Mouse (Mus musculus): ENCODE data around the gene Gapvd1. TPM values are rescaled to one million over a fixed set of nuclear protein-coding genes. Genes with fewer than 3 reads are reported as not detected.
"Not testable (repeated sequence)": the region's sequence is repeated elsewhere in the genome, so short reads cannot be mapped to it uniquely, and the experiment has no call there.

Gene Gapvd1
- total RNA-seq, 2 experiments from 2014 or later: 105 to 106 TPM

GRCm38 (mm10) chr2:34773673-34774072 lies 18.6 kb upstream of the Gapvd1 start:
- intact Hi-C loops (cut with DNase I): no loop called here

GRCm38 (mm10) chr2:34772252-34773235 lies 17.5 kb upstream of the Gapvd1 start:
- intact Hi-C loops (cut with DNase I): loop anchor here (1.0 kb wide), 1 partner anchor 18 kb away; no protein-coding TSS in a partner anchor
- DNase-seq (ENCODE audit: low spot score in 2 of 2): peak; percentile 26 to 27

More at GRCm38 (mm10) chr2:34773673-34774072, 18.6 kb upstream of the Gapvd1 start:
- DNase-seq (ENCODE audit: low spot score in 2 of 2): no peak

GRCm38 (mm10) chr2:34771368-34772226 lies 16.6 kb upstream of the Gapvd1 start, which contains the start of gene Hspa5:
Gene Hspa5, plus strand, starts transcription at chr2:34771970.
- intact Hi-C loops (cut with DNase I): loop anchor here (1.0 kb wide), 1 partner anchor 17 kb away; no protein-coding TSS in a partner anchor
- peak; percentile 100 for DNase-seq (ENCODE audit: low spot score in 2 of 2)

- no peak for DNase-seq (ENCODE audit: low spot score in 2 of 2)
- intact Hi-C loops (cut with DNase I): no loop called here
These were observed 15.9 kb upstream of the Gapvd1 start for GRCm38 (mm10) chr2:34770951-34771350.

DNA sequence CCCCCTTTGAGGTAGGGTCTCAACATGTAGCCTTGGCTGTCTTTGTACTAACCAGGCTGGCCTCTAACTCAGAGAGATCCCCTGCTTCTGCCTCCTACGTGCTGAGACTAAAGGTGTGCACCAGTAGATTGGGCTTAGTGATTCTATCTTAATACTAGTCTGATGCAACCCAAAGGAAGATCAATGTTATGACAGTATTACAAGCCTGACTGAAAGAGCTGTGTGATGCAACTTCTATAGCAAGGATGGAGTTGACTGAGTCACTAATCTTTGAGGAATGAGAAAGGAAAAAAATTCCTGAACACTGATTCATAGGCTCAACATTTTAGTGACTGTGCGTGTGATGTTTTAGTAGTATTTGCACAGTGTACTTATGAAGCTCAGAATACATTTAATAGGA lies 15.0 kb upstream of the Gapvd1 start:
- intact Hi-C loops (cut with DNase I): no loop called here
- DNase-seq (ENCODE audit: low spot score in 2 of 2): no peak

DNA sequence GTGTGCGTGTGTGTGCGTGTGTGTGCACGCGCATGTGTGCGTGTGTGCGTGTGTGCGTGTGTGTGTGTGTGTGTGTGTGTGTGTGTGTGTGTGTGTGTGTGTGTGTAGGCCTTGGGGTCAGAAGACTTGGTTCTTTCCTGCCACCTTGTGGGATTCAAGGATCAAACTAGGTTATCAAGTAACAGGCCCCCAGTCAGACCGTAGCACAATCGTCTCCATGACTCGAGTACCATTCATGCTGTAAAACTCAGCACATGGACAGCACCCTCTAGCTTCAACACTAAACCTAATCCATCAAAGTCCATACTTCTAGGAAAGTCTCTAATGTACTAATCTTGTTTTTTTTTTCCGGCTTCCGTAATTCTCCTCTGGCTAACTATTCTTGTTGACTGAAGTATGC lies 9.8 kb upstream of the Gapvd1 start:
- intact Hi-C loops (cut with DNase I): no loop called here
- no peak for DNase-seq (ENCODE audit: low spot score in 2 of 2)

DNA sequence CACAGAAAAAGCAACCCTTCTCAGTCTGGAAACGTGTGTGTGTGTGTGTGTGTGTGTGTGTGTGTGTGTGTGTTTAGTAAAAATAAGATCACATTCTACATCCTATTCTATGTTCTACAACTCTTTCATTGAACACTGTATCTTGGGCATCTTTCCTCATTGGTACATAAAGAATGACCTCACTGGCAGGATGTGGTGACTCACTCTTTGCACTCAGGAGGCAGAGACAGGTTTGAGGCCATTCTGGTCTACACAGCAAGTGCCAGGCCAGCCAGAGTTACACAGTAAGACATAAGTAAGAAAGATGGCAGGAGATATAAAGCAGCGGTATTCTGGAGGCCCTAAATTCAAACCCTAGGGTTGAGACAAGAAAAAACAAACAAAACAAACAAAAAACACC lies 7.8 kb upstream of the Gapvd1 start:
- intact Hi-C loops (cut with DNase I): no loop called here
- DNase-seq (ENCODE audit: low spot score in 2 of 2): no peak

- intact Hi-C loops (cut with DNase I): no loop called here
- no peak for DNase-seq (ENCODE audit: low spot score in 2 of 2)
These were observed 7.1 kb upstream of the Gapvd1 start for GRCm38 (mm10) chr2:34762174-34762573.

DNA sequence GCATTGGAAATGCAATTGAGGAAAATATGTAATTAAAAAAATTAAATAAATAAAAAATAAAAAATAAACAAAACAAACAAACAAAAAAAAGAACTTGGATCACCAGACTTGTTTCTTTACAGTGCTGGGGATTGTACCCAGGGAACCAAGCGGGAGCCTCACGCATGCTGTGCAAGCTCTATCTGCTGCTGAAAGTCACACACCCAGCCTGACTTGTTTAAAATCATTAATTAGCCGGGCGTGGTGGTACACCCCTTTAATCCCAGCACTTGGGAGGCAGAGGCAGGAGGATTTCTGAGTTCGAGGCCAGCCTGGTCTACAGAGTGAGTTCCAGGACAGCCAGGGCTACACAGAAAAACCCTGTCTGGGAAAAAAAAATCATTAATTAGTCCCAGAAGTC lies 6.2 kb upstream of the Gapvd1 start:
- intact Hi-C loops (cut with DNase I); DNase-seq (ENCODE audit: low spot score in 2 of 2): not testable (repeated sequence)

- no peak for DNase-seq (ENCODE audit: low spot score in 2 of 2)
- intact Hi-C loops (cut with DNase I): no loop called here
These were observed 2.3 kb upstream of the Gapvd1 start for GRCm38 (mm10) chr2:34757341-34757740.

GRCm38 (mm10) chr2:34753811-34754550 lies 1.1 kb downstream of the Gapvd1 start:
- intact Hi-C loops (cut with DNase I): loop anchor here (1.0 kb wide), 1 partner anchor 18 kb away; no protein-coding TSS in a partner anchor
- peak; percentile 65 to 85 for DNase-seq (ENCODE audit: low spot score in 2 of 2)

- intact Hi-C loops (cut with DNase I): no loop called here
- no peak for DNase-seq (ENCODE audit: low spot score in 2 of 2)
These were observed 4.8 kb downstream of the Gapvd1 start for GRCm38 (mm10) chr2:34750245-34750644.

DNA sequence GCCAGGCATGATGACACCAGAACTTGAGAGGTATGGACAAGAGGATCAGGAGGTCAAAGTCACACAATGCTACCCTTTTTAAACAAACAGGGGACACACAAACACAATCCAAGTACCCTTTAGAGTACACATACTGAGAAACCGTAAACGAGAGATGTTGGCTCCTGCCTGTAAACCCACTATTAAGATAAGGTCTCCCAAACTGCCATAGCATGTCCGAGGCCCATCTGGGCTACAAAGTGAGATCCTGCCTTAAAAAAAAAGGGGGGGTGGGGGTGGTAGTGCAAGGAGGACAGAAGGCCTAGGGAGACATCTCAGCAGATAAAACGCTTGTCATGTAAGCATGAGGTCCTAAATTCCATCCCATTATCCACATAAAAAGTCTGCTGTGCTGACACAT lies 6.6 kb downstream of the Gapvd1 start:
- no peak for DNase-seq (ENCODE audit: low spot score in 2 of 2)

GRCm38 (mm10) chr2:34745673-34746072 lies 9.4 kb downstream of the Gapvd1 start:
- intact Hi-C loops (cut with DNase I): no loop called here

More for the DNA sequence above, 6.6 kb downstream of the Gapvd1 start:
- intact Hi-C loops (cut with DNase I): no loop called here

GRCm38 (mm10) chr2:34744476-34744875 lies 10.6 kb downstream of the Gapvd1 start:
- intact Hi-C loops (cut with DNase I): no loop called here
- no peak for DNase-seq (ENCODE audit: low spot score in 2 of 2)

More at GRCm38 (mm10) chr2:34745673-34746072, 9.4 kb downstream of the Gapvd1 start:
- DNase-seq (ENCODE audit: low spot score in 2 of 2): no peak

GRCm38 (mm10) chr2:34742675-34743074 lies 12.4 kb downstream of the Gapvd1 start:
- intact Hi-C loops (cut with DNase I): no loop called here
- DNase-seq (ENCODE audit: low spot score in 2 of 2): no peak

DNA sequence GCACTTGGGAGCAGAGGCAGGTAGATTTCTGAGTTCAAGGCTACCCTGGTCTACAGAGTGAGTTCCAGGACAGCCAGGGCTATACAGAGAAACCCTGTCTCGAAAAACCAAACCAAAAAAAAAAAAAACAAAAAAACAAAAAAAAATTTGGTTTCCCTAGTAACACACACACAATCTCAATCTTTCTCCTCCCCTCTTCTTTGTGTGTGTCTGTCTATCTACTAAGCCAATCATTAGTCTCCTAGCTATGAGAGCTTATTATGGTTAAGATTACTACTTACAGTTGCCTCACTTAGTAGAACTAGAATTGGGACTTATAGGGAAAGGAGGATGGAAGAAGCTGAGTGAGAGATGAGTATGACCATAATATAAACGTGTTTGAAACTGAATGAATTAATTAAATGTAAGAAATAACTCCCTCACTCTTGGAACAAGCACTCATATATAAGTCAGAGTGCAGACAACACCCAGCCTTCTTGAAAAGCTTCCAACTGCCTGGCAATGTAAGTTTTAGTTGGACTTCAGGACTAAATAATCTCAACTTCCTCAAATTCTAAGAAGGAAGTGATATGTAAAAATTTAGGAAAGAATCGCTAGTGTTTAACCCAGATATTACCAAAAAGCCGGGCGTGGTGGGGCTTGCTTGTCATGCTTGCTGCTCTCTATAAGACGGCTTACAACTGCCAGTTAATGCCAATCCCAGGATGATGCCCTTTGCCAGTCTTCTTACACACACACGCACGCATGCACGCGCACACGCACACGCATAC lies 13.5 kb downstream of the Gapvd1 start:
- intact Hi-C loops (cut with DNase I): no loop called here
- no peak for DNase-seq (ENCODE audit: low spot score in 2 of 2)

- intact Hi-C loops (cut with DNase I): no loop called here
- DNase-seq (ENCODE audit: low spot score in 2 of 2): no peak
These were observed 15.2 kb downstream of the Gapvd1 start for GRCm38 (mm10) chr2:34739684-34740391.
